Mouse (Mus musculus): ENCODE measurements around the gene Wfdc1.

GRCm38 (mm10) chr8:119638261-119638660 lies 27.9 kb upstream of the Wfdc1 start:
- TF ChIP-seq MYC (IDR thresholded peaks at IDR 0.05; ENCODE audit: low read depth, low read length) (no peak), CTCF (IDR thresholded peaks at IDR 0.05 in 2 of 3, conservative IDR thresholded peaks at IDR 0.05 in 1 of 3; ENCODE audit: control insufficient read depth in 1 of 3, insufficient read depth in 1 of 3, low read depth in 2 of 3, low read length in 3 of 3, poor library complexity in 1 of 3, severe bottlenecking in 1 of 3) (no peak), POLR2AphosphoS2 (IDR thresholded peaks at IDR 0.05; ENCODE audit: low read length) (no peak), POLR2A (IDR thresholded peaks at IDR 0.05; ENCODE audit: control insufficient read depth in 1 of 2, insufficient read depth in 1 of 2, low read depth in 1 of 2, low read length in 2 of 2, poor library complexity in 1 of 2) (no peak)

Measured in MEL (cell line).